Mouse (Mus musculus) CD8-positive naive resting alpha-beta T cell, adult 2 months (primary cell): ENCODE measurements at regions not wholly inside any gene's neighbourhood (a gene's known extent, or its start where the extent isn't known, plus 50 kb on each side); places are given as distances from the start of the nearest gene placed in this dataset.

Source experiments
- DNase-seq, 2 experiments: peaks; one replicate each; pipeline ENCODE4 v3.0.0; 2022; ENCODE audit warnings: low read depth in 2 of 2, low spot score in 2 of 2

DNA sequence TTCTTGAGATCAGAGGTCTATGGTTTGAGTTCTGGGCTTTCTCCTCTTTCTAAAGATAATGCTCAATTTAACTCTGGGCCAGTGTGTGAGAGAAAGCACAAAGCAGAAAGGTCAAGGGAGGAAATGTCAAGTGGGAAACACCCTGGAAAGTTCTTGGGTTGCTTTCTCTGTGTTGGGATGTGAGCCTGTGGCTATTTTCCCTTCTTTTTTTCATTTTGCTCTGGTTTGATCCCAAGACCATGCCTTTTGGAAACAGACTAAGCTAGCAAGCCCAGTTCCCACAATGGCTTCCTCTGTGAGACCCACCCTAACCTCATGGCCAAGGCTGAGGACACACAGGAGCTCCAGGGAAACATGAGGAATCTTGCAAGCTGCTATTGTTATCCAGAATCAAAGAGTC lies 216.4 kb upstream of the F930015N05Rik start:
- no peak for DNase-seq

GRCm38 (mm10) chr11:64655162-64655561 lies 218.7 kb upstream of the F930015N05Rik start:
- DNase-seq = no peak

DNA sequence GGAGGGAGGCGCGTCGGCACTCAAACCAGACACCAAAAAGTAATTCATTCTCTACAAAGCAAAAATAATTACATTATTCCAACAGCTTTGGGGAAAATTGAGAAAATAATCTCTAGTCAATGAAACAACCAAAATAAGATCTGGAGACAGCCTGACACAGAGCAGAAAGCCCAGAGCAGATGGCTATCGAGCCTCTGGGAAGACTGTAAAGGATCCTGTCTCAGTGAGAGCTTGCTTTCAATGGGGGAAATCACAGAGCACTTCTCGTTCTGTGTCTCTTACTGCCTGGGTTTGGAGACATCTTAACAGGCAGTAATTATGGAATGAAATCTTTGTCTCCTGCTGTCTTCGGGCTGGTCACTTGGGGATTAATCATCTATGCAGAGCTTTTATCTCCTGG lies 226.7 kb upstream of the F930015N05Rik start:
- no peak for DNase-seq

DNA sequence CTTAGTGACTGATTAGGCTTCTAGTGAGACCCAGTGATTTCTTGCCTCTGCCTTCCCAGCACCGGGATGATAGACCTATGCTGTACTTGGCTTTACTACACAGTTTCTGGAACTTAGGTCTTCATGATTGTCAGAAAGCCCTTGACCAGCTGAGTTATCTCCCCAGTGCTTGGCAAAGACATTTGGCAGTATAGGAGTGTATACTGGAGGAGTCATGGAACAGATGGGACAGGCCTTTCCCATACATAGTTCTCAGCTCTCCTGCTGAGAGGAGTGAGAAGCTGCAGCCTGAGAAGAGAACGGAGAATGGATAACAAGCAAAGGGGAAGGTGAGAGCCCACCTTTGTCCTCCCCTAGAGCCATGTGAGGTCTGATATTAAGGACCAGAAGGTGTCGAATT lies 230.6 kb upstream of the F930015N05Rik start:
- no peak for DNase-seq

- no peak for DNase-seq
Observed at GRCm38 (mm10) chr11:64667521-64667920, 231.1 kb upstream of the F930015N05Rik start.

DNA sequence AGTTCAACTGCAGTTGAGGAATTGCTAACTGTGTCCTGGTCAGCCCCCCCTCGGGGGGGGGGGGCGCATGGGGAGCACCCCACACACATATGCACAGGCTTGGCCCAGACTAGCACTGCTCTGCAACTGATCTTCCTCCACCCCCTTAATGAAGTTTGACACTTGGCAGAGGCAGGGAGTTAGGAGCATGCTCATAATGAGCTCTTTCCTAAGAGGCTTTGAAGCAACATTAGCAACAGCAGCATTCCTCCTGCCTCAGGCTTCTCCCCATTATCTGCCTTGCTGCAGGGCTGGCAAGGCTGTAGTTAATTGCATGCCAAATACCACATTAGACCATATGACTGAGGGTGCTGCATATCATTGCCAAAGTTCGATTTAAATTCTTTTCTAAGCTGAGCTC lies 235.4 kb upstream of the F930015N05Rik start:
- DNase-seq = no peak

GRCm38 (mm10) chr11:64673546-64673945 lies 237.1 kb upstream of the F930015N05Rik start:
- DNase-seq = no peak

- DNase-seq = no peak
Observed at GRCm38 (mm10) chr11:64703776-64704175, 267.3 kb upstream of the F930015N05Rik start.

- DNase-seq = no peak
Observed at GRCm38 (mm10) chr11:64711801-64712200, 267.0 kb upstream of the Elac2 start.

DNA sequence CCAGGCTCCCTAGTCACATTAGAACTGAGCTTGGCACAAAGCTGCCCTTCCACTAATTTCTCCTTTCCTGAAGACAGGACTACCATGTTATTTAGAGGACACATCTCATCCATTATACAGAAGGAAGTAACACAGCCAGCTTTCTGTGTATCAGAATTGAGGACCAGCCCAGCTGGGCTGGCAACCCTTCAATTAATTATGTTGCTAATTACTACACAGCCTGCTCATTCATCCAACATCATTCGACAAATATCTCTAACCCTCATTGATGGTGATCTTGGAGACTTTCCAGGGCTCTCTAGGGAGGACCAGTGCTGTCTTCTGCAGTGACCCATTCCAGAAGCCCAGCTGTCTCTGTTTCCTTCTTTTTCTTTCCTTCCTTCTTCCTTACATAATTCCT lies 263.7 kb upstream of the Elac2 start:
- DNase-seq = no peak

DNA sequence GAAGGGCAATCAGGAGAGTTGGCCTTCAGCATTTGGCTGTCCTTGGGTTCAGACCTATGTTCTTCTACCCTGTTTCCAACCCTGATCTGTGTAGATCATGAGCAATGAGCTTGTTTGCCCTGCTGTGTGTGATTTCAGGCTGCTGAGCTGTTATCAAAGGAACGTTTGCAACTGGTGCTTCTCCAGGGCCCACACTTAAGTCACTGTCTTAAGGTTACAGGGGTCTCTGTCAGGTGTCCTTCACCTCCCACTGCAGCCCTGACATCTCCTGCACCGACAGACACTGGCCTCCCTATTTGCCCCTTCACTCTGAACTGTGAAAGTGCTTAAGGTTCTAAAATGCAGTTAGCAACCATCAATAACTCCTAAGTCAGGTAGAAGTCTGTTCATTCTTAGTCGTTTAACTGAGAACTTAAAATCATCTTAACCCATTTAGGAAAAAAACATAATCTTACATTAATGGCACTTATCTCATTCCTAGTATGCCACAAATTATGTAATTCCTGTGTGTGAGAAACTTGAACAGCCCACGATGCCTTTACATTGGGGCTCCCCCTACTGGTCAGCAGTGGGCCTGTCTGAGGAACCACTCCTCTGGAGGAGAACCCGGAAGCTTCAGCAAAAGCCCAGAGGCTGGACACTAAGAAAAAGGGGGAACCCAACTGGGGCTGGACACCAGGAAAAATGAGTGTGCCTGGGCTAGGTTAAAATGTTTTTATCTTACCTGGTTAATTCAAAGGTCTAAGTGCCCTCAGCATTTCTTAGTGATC lies 260.3 kb upstream of the Elac2 start:
- DNase-seq = peak; percentile 31 to 37

DNA sequence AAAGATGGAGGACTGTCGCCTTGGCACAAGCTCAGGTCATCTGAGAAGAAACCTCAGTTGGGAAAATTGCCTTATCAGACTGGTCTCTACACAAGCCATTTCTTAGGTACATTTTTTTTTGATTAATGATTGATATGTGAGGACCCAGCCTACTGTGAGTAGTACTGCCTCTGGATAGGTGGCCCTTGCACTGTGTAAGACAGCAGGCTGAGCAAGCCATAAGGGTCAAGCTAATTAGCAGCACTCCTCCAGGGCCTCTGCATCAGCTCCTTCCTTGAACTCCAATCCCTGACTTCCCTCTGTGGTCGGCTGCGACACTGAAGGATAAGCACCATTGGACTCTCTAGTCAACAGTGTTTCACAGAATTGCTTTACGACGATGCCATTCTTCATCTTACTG lies 252.6 kb upstream of the Elac2 start:
- DNase-seq = no peak

DNA sequence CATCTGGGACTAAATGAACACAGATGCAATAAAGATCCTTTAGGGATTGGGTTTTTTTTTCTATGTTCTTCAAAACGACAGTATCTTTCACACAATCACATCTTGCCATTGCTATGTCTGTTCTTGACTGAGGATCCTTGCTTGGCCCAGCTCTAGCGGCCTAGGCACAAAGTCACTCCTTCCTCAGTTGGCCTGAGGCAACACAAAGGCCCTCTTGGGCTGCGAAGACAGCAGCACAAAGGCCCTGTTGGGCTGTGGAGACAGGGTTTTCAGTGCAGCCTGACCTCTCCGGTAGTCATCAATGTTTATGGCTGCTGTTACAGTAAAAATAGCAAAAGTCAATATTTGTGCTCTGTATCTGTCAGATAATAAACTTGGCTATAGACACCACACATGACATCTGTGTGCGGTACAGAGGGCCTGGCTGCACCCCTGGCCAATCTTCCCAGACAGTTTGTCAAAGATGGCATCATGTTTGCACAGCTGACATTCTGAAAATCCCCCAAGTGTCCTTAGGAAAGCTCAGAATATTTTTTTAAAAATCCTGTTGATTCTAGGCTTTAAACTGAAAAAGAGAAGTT lies 250.9 kb upstream of the Elac2 start:
- DNase-seq = no peak

GRCm38 (mm10) chr11:64738948-64739347 lies 239.9 kb upstream of the Elac2 start:
- DNase-seq = no peak

DNA sequence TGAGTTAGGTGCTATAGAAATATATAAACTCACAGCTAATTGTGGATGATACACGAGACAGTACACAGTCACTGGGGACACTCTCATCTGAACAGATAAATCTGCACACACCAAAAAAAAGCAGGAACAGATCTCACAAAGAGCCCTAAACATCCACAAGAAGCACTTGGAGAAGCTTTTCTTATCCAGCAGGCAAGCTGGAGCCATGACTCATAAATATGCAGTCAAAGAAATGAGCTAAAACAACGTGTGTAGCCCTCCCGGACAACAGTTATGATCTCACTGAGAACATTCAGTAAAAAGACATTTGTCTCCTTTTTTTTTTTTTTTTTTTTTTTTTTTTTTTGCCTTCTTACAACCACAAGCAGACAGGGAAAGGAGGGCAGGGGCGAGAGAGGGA lies 235.1 kb upstream of the Elac2 start:
- no peak for DNase-seq

DNA sequence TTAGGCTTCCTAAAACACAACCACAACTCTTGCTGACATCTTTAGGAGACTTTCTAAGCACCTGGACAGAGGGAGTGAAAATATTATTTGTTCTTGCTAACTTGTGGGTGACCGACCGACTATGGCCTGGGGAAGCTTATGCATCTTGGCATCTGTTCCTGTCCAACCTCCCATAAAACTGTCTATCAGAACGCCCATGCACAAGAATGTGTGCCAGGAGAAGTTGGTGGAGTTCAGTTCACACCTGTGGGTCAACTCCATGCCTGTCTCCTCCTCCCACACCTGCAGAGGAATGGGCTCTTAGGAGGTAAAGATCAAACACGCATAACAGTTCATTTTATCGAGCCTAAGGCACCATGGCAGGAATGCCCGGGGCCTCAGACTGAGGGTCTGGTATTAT lies 232.7 kb upstream of the Elac2 start:
- DNase-seq = no peak

- no peak for DNase-seq
Observed at GRCm38 (mm10) chr11:64749976-64750375, 228.9 kb upstream of the Elac2 start.

DNA sequence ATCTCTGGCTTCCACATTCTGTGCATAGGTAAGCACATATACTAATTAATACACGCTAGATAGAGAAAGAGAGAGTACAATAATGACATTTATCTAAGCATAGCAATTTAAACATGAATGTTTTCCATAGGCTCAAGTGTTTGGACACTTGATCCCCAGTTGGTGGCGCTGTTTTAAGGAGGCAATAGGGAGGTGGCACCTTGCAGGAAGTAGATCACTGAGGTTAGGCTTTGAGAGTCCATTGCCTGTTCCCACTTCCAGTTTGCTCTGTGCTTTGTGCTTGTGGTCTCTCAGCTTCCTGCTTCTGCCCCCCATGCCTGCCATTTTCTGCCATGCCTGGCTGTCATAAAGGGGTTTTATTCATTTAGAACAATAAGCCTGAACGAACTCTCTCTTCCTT lies 226.5 kb upstream of the Elac2 start:
- no peak for DNase-seq

DNA sequence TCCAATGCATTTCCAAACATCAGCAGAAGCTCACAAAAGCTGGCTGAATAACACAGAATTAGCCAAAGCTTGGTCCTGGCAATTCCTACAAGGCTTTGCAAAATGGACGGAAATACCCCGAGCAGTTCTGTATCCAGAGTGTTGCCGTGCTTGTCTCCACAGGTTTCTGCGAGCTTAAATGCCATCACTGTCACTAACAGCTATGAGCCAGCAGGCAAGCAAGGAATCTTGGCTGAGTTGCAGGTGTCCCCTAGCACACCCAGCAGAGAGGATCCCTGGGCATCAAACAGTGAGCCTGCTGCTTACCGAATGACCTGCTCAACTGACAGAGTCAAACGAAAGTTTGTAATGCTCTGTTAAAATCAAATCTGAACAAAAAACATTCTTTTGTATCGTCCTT lies 226.0 kb upstream of the Elac2 start:
- no peak for DNase-seq

GRCm38 (mm10) chr11:64754076-64754475 lies 224.8 kb upstream of the Elac2 start:
- no peak for DNase-seq

GRCm38 (mm10) chr11:64755563-64755962 lies 223.3 kb upstream of the Elac2 start:
- peak; percentile 8 to 21 for DNase-seq

DNA sequence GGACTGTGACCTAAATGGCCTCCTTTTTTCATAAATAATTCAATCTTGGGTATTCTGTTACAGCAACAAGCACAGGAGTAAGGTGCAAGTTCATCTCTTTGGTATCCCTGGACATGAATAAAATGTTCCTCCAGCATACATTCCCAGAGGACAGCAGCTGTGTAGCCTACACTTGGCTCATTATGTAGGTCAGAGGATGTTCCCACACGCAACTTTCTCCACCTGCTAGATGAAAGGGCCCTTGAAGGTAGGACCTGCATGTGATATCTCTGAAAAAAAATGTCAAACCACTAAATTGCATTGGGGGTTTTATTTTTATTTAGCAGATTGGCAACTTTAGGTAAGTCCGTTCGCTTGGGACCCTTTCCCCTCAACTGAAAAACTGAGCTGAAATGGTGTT lies 218.2 kb upstream of the Elac2 start:
- DNase-seq = no peak

DNA sequence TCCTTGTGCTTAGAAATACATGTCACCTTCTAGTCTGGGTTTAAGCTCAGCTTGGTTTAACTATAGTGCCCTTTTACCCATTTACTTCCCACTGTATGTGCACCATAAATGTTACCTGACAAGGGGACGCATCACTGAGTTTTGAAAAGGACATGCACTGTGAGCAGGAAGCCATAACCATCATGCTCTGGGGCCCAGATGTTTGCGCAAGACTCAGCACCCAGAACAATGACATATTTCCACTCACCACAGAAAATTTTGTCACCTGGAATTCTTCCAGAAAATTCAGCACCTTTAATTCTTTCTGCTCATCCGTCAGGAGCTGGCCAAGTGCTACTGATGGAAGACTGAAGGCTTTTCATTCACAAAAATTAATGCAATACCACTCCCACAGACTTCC lies 216.1 kb upstream of the Elac2 start:
- DNase-seq = no peak
